Mouse (Mus musculus): Measurements from ENCODE around the gene Gng8. TPM values are rescaled to one million over a fixed set of nuclear protein-coding genes. Genes with fewer than 3 reads are reported as not detected.

Gng8 gene
- total and polyA plus RNA-seq, 2 experiments from 2014 or later: 4.1 to 4.7 TPM

DNA sequence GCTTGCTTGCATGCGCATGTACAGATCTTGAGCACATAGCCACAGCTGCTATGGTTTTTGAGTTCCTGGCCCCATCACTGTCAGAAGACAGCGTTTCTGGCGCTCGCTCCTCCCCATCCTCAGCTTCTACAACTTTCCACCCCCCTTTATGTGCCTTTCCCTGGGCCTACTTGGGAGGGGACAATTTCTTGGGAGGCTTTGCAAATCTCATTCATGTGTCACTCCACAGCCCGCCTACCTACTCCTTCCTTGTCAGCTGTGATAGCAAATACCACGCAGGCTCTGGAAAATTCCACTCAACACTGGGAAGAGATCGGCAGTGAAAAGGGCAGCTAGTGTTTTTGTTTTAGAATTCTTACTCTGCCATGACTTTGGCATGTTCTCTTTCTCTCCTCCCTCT is 48.7 kb downstream of the Gng8 start:
- WGBS: 27% methylated on average over 7 of the region's 7 CpGs
- Histone ChIP-seq H3K9me3 (ENCODE audit: low read length) (no peaks in the 10 kb centered on the region), H3K36me3 (ENCODE audit: insufficient read depth, low read length) (no peaks in the 10 kb centered on the region), H3K27ac (peak overlapping the region; percentile 74; the same call in 1 of the 2 replicates), H3K4me2 (ENCODE audit: low read depth, low read length) (no peak overlapping the region), H3K4me3 (ENCODE audit: low read length) (no peak overlapping the region), H3K27me3 (ENCODE audit: insufficient read depth, low read length) (no peaks in the 10 kb centered on the region), H3K9ac (replicated peaks; ENCODE audit: low read length) (0 out of 2 replicates have a peak overlapping the region, but pooled peaks have one; percentile 28), H3K4me1 (ENCODE audit: insufficient read depth, low read length) (peaks cover 19% of the 10 kb centered on the region)
- ATAC-seq (no peak), DNase-seq (ENCODE audit: low spot score) (peak; percentile 46)
- TF ChIP-seq CTCF (IDR thresholded peaks at IDR 0.05; ENCODE audit: low read depth): no peak

GRCm38 (mm10) chr7:16942861-16943260 is 51.3 kb downstream of the Gng8 start:
- Histone ChIP-seq H3K4me2 (ENCODE audit: low read depth, low read length) (no peak overlapping the region), H3K27ac (peak overlapping the region; percentile 91), H3K4me3 (ENCODE audit: low read length) (no peak overlapping the region), H3K9ac (replicated peaks; ENCODE audit: low read length) (no peak overlapping the region), H3K4me1 (ENCODE audit: insufficient read depth, low read length) (peaks cover 27% of the 10 kb centered on the region), H3K27me3 (ENCODE audit: insufficient read depth, low read length) (no peaks in the 10 kb centered on the region), H3K9me3 (ENCODE audit: low read length) (no peaks in the 10 kb centered on the region), H3K36me3 (ENCODE audit: insufficient read depth, low read length) (no peaks in the 10 kb centered on the region)
- 27% methylated on average over 4 of the region's 4 CpGs for WGBS
- TF ChIP-seq CTCF (IDR thresholded peaks at IDR 0.05; ENCODE audit: low read depth): no peak
- peak; percentile 68 for DNase-seq (ENCODE audit: low spot score)
- no peak for ATAC-seq

GRCm38 (mm10) chr7:16944061-16944807 is 52.6 kb downstream of the Gng8 start, which contains the start of gene Pnmal2:
TSS of gene Pnmal2 (plus strand) at chr7:16944682.
- peak within 1 kb of the TSS; percentile 64 for H3K4me3 ChIP-seq (ENCODE audit: low read length)
- no peaks in the 10 kb centered on the region for H3K36me3 ChIP-seq (ENCODE audit: insufficient read depth, low read length)
- DNase-seq (ENCODE audit: low spot score) (peak; percentile 97), ATAC-seq (peak; percentile 87)
- no peaks in the 10 kb centered on the region for H3K27me3 ChIP-seq (ENCODE audit: insufficient read depth, low read length)
- H3K4me1 ChIP-seq (ENCODE audit: insufficient read depth, low read length): peaks cover 38% of the 10 kb centered on the region
- H3K9me3 ChIP-seq (ENCODE audit: low read length): no peaks in the 10 kb centered on the region
- peak within 1 kb of the TSS; percentile 96 for H3K4me2 ChIP-seq (ENCODE audit: low read depth, low read length)
- H3K9ac ChIP-seq (replicated peaks; ENCODE audit: low read length): peak within 1 kb of the TSS; percentile 72
- no peak for TF ChIP-seq CTCF (IDR thresholded peaks at IDR 0.05; ENCODE audit: low read depth)
- peak within 1 kb of the TSS; percentile 91 for H3K27ac ChIP-seq
- 7% methylated on average over 36 of the region's 36 CpGs for WGBS

DNA sequence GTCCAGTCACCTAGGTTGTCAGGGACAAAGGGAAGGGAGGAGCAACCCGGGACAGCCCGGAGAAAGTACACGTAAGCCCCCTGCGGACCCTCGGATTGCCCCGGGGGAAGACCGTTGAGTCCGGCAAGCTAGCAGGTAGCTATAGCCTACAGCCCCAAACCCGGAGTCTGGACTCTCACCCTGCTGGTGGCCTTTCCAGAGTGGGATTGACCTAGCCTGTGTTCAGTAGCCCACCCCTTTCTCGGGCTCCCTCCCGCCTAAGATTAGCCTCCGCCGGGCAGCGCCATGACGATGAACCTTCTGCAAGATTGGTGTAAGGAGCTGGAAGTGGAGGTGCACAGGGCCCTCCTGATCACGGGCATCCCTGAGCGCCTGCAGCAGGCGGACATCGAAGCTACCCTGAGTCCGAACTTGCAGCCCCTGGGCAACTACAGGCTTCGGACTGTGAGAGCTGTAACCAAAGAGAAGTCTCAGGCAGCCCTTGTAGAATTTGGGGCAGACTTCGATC is 53.3 kb downstream of the Gng8 start:
- Histone ChIP-seq H3K9ac (replicated peaks; ENCODE audit: low read length) (peak overlapping the region; percentile 72), H3K4me3 (ENCODE audit: low read length) (peak overlapping the region; percentile 64), H3K27me3 (ENCODE audit: insufficient read depth, low read length) (no peaks in the 10 kb centered on the region), H3K27ac (peak overlapping the region; percentile 91), H3K9me3 (ENCODE audit: low read length) (no peaks in the 10 kb centered on the region), H3K4me1 (ENCODE audit: insufficient read depth, low read length) (peaks cover 41% of the 10 kb centered on the region), H3K36me3 (ENCODE audit: insufficient read depth, low read length) (no peaks in the 10 kb centered on the region), H3K4me2 (ENCODE audit: low read depth, low read length) (peak overlapping the region; percentile 96)
- TF ChIP-seq CTCF (IDR thresholded peaks at IDR 0.05; ENCODE audit: low read depth): no peak
- DNase-seq (ENCODE audit: low spot score): peak; percentile 46
- peak; percentile 20 for ATAC-seq
- 2% methylated on average over 22 of the region's 22 CpGs for WGBS

Other genes starting within 250 kb of the Gng8 start
- gene Ceacam15, start 216.1 kb upstream of the Gng8 start, total RNA-seq (2014; rRNA removed): not detected in 2 replicates
- not detected in 2 replicates for gene Ceacam15, start 216.1 kb upstream of the Gng8 start, polyA plus RNA-seq (2015; fragmentation: Nextera tagmentation; extraction: Ambion mirVana)
- not detected in 2 replicates for gene Ceacam9, start 169.9 kb upstream of the Gng8 start, total RNA-seq (2014; rRNA removed)
- gene Ceacam9, start 169.9 kb upstream of the Gng8 start, polyA plus RNA-seq (2015; fragmentation: Nextera tagmentation; extraction: Ambion mirVana): 0.67 and 0.68 TPM in 2 replicates
- gene Ap2s1, start 153.4 kb upstream of the Gng8 start, total RNA-seq (2014; rRNA removed): 556 and 619 TPM in 2 replicates
- gene Ap2s1, start 153.4 kb upstream of the Gng8 start, polyA plus RNA-seq (2015; fragmentation: Nextera tagmentation; extraction: Ambion mirVana): 501 and 524 TPM in 2 replicates
- gene Slc1a5, start 110.4 kb upstream of the Gng8 start, total RNA-seq (2014; rRNA removed): 18.1 and 19.2 TPM in 2 replicates
- 9.5 and 9.7 TPM in 2 replicates for gene Slc1a5, start 110.4 kb upstream of the Gng8 start, polyA plus RNA-seq (2015; fragmentation: Nextera tagmentation; extraction: Ambion mirVana)
- gene Strn4, start 75.9 kb upstream of the Gng8 start, total RNA-seq (2014; rRNA removed): 234 and 248 TPM in 2 replicates
- 128 and 141 TPM in 2 replicates for gene Strn4, start 75.9 kb upstream of the Gng8 start, polyA plus RNA-seq (2015; fragmentation: Nextera tagmentation; extraction: Ambion mirVana)
- 63.1 and 73.8 TPM in 2 replicates for gene Fkrp, start 75.1 kb upstream of the Gng8 start, total RNA-seq (2014; rRNA removed)
- 45.2 and 45.4 TPM in 2 replicates for gene Fkrp, start 75.1 kb upstream of the Gng8 start, polyA plus RNA-seq (2015; fragmentation: Nextera tagmentation; extraction: Ambion mirVana)
- gene Prkd2, start 48.9 kb upstream of the Gng8 start, total RNA-seq (2014; rRNA removed): 4.3 and 5.4 TPM in 2 replicates
- 4.3 and 4.8 TPM in 2 replicates for gene Prkd2, start 48.9 kb upstream of the Gng8 start, polyA plus RNA-seq (2015; fragmentation: Nextera tagmentation; extraction: Ambion mirVana)
- gene Dact3, start 16.5 kb upstream of the Gng8 start, total RNA-seq (2014; rRNA removed): 85.9 and 95.6 TPM in 2 replicates
- 7.2 TPM in 2 replicates for gene Dact3, start 16.5 kb upstream of the Gng8 start, polyA plus RNA-seq (2015; fragmentation: Nextera tagmentation; extraction: Ambion mirVana)
- gene Ptgir, start 14.7 kb downstream of the Gng8 start, total RNA-seq (2014; rRNA removed): 0.18 and 0.21 TPM in 2 replicates
- 0.05 TPM in 2 replicates for gene Ptgir, start 14.7 kb downstream of the Gng8 start, polyA plus RNA-seq (2015; fragmentation: Nextera tagmentation; extraction: Ambion mirVana)
- gene Calm3, start 32.3 kb downstream of the Gng8 start, total RNA-seq (2014; rRNA removed): 1,865 and 2,018 TPM in 2 replicates
- 435 and 441 TPM in 2 replicates for gene Calm3, start 32.3 kb downstream of the Gng8 start, polyA plus RNA-seq (2015; fragmentation: Nextera tagmentation; extraction: Ambion mirVana)
- 106 and 118 TPM in 2 replicates for gene Pnmal2, start 52.9 kb downstream of the Gng8 start, total RNA-seq (2014; rRNA removed)
- 138 and 139 TPM in 2 replicates for gene Pnmal2, start 52.9 kb downstream of the Gng8 start, polyA plus RNA-seq (2015; fragmentation: Nextera tagmentation; extraction: Ambion mirVana)
- 22.7 and 24.3 TPM in 2 replicates for gene Pnmal1, start 67.9 kb downstream of the Gng8 start, total RNA-seq (2014; rRNA removed)
- 40.9 and 41.2 TPM in 2 replicates for gene Pnmal1, start 67.9 kb downstream of the Gng8 start, polyA plus RNA-seq (2015; fragmentation: Nextera tagmentation; extraction: Ambion mirVana)
- 36.9 and 41.7 TPM in 2 replicates for gene Gm42372, start 91.3 kb downstream of the Gng8 start, total RNA-seq (2014; rRNA removed)
- 8.2 and 8.9 TPM in 2 replicates for gene Gm42372, start 91.3 kb downstream of the Gng8 start, polyA plus RNA-seq (2015; fragmentation: Nextera tagmentation; extraction: Ambion mirVana)
- gene Ccdc8, start 100.9 kb downstream of the Gng8 start, total RNA-seq (2014; rRNA removed): 6.0 and 7.1 TPM in 2 replicates
- 3.0 and 3.6 TPM in 2 replicates for gene Ccdc8, start 100.9 kb downstream of the Gng8 start, polyA plus RNA-seq (2015; fragmentation: Nextera tagmentation; extraction: Ambion mirVana)
- gene Ppp5c, start 136.1 kb downstream of the Gng8 start, total RNA-seq (2014; rRNA removed): 68.9 and 86.0 TPM in 2 replicates
- gene Ppp5c, start 136.1 kb downstream of the Gng8 start, polyA plus RNA-seq (2015; fragmentation: Nextera tagmentation; extraction: Ambion mirVana): 140 and 143 TPM in 2 replicates
- 5.7 and 22.1 TPM in 2 replicates for gene Hif3a, start 170.6 kb downstream of the Gng8 start, total RNA-seq (2014; rRNA removed)
- gene Hif3a, start 170.6 kb downstream of the Gng8 start, polyA plus RNA-seq (2015; fragmentation: Nextera tagmentation; extraction: Ambion mirVana): 2.5 and 3.4 TPM in 2 replicates
- gene Psg16, start 182.3 kb downstream of the Gng8 start, total RNA-seq (2014; rRNA removed): 3.4 and 4.4 TPM in 2 replicates
- gene Psg16, start 182.3 kb downstream of the Gng8 start, polyA plus RNA-seq (2015; fragmentation: Nextera tagmentation; extraction: Ambion mirVana): 5.8 and 6.6 TPM in 2 replicates